Mouse (Mus musculus) lung, embryonic 15.5 days (tissue): Measurements from ENCODE around the gene Cacna1d. TPM values are rescaled to one million over a fixed set of nuclear protein-coding genes. Genes with fewer than 3 reads are reported as not detected.
A peak's percentile ranks its signal among the peaks of the same experiment; 100 is the strongest.

Experiments
- ATAC-seq: fragments of 200-750 bp; cut with Nextera tagmentation; 2 replicates; pipeline ENCODE4 v1.8.0; 2017; ENCODE audit warnings: moderate number of reproducible peaks, borderline replicate concordance; ENCODE audit not compliant: low FRiP score, low TSS enrichment; ENCODE audit errors: extremely low read depth
- H3K27ac ChIP-seq: fragments of 300-500 bp; sonication (generic); 2 replicates; pipeline ENCODE4 v1.5.1; 2015; ENCODE audit warnings: moderate library complexity, mild to moderate bottlenecking, inconsistent platforms
- H3K27me3 ChIP-seq: fragments of 300-500 bp; sonication (generic); 2 replicates; pipeline ENCODE4 v1.6.1; 2015; ENCODE audit warnings: inconsistent platforms
- H3K36me3 ChIP-seq: fragments of 300-500 bp; sonication (generic); 2 replicates; pipeline ENCODE4 v1.6.1; 2015; ENCODE audit warnings: inconsistent platforms
- H3K4me1 ChIP-seq: fragments of 300-500 bp; sonication (generic); 2 replicates; pipeline ENCODE4 v1.6.1; 2015; ENCODE audit warnings: inconsistent platforms
- H3K4me2 ChIP-seq: fragments of 300-500 bp; sonication (generic); 2 replicates; pipeline ENCODE4 v1.6.1; 2015; ENCODE audit warnings: inconsistent platforms, mild to moderate bottlenecking, moderate library complexity
- H3K4me3 ChIP-seq: fragments of 300-500 bp; sonication (generic); 2 replicates; pipeline ENCODE4 v1.5.1; 2015; ENCODE audit warnings: mild to moderate bottlenecking, inconsistent platforms
- H3K9ac ChIP-seq: fragments of 300-500 bp; sonication (generic); 2 replicates; pipeline ENCODE4 v1.6.1; 2015; ENCODE audit warnings: inconsistent platforms
- H3K9me3 ChIP-seq: fragments of 300-500 bp; sonication (generic); 2 replicates; pipeline ENCODE4 v1.6.1; 2016; ENCODE audit warnings: inconsistent platforms
- WGBS: fragments of 180-500 bp; shearing (Covaris S2); methylation state at CpG from one replicate; pipeline ENCODE4 v1.1.7; 2015; 5-methylcytosine and 5-hydroxymethylcytosine counted together
- polyA plus RNA-seq: library from polyadenylated mRNA; unstranded; fragments of >200 nt; fragmentation: Nextera tagmentation; extraction: Ambion mirVana; gene quantifications from 2 replicates; pipeline ENCODE4 v1.2.1, GENCODE M21; 2015

Cacna1d gene
- polyA plus RNA-seq, 1 experiment from 2014 or later: 8.9 TPM

- no peaks in the 10 kb centered on the region for H3K27me3 ChIP-seq
- no peak overlapping the region for H3K9ac ChIP-seq
- no peaks in the 10 kb centered on the region for H3K4me1 ChIP-seq
- no peak overlapping the region for H3K4me3 ChIP-seq
- H3K27ac ChIP-seq: no peak overlapping the region
- H3K36me3 ChIP-seq: no peaks in the 10 kb centered on the region
- no peaks in the 10 kb centered on the region for H3K9me3 ChIP-seq
- no peak for ATAC-seq
- 33% methylated on average over 3 of the region's 3 CpGs for WGBS
- no peak overlapping the region for H3K4me2 ChIP-seq
Observed at GRCm38 (mm10) chr14:30168902-30169301, 322.4 kb downstream of the Cacna1d start.

- Histone ChIP-seq H3K4me3 (no peak overlapping the region), H3K9ac (no peak overlapping the region), H3K4me1 (no peaks in the 10 kb centered on the region), H3K36me3 (no peaks in the 10 kb centered on the region), H3K4me2 (no peak overlapping the region), H3K9me3 (no peaks in the 10 kb centered on the region), H3K27me3 (no peaks in the 10 kb centered on the region), H3K27ac (no peak overlapping the region)
- no peak for ATAC-seq
- WGBS: 52% methylated on average over 3 of the region's 3 CpGs
Observed at GRCm38 (mm10) chr14:30168387-30168786, 322.9 kb downstream of the Cacna1d start.

- no peaks in the 10 kb centered on the region for H3K9me3 ChIP-seq
- no peak for ATAC-seq
- 84% methylated on average over 7 of the region's 7 CpGs for WGBS
- H3K4me3 ChIP-seq: no peak overlapping the region
- H3K9ac ChIP-seq: no peak overlapping the region
- no peaks in the 10 kb centered on the region for H3K36me3 ChIP-seq
- no peaks in the 10 kb centered on the region for H3K4me1 ChIP-seq
- no peak overlapping the region for H3K4me2 ChIP-seq
- H3K27ac ChIP-seq: no peak overlapping the region
- no peaks in the 10 kb centered on the region for H3K27me3 ChIP-seq
Observed at GRCm38 (mm10) chr14:30167606-30168005, 323.6 kb downstream of the Cacna1d start.

GRCm38 (mm10) chr14:30166036-30166435, 325.2 kb downstream of the Cacna1d start:
- H3K4me3 ChIP-seq: no peak overlapping the region

GRCm38 (mm10) chr14:30163733-30164708, 327.2 kb downstream of the Cacna1d start:
- Histone ChIP-seq H3K4me2 (no peak overlapping the region), H3K9me3 (no peaks in the 10 kb centered on the region), H3K9ac (no peak overlapping the region), H3K4me3 (no peak overlapping the region), H3K36me3 (no peaks in the 10 kb centered on the region), H3K27ac (no peak overlapping the region), H3K27me3 (no peaks in the 10 kb centered on the region), H3K4me1 (no peaks in the 10 kb centered on the region)
- 67% methylated on average over 20 of the region's 20 CpGs for WGBS
- ATAC-seq: no peak

More at GRCm38 (mm10) chr14:30166036-30166435, 325.2 kb downstream of the Cacna1d start:
- Histone ChIP-seq H3K27me3 (no peaks in the 10 kb centered on the region), H3K9me3 (no peaks in the 10 kb centered on the region), H3K36me3 (no peaks in the 10 kb centered on the region), H3K4me2 (no peak overlapping the region), H3K9ac (no peak overlapping the region), H3K27ac (no peak overlapping the region), H3K4me1 (no peaks in the 10 kb centered on the region)
- no peak for ATAC-seq
- WGBS: 93% methylated on average over 11 of the region's 11 CpGs

- no peaks in the 10 kb centered on the region for H3K27me3 ChIP-seq
- H3K4me2 ChIP-seq: no peak overlapping the region
- WGBS: 57% methylated on average over 7 of the region's 7 CpGs
- no peaks in the 10 kb centered on the region for H3K4me1 ChIP-seq
- no peak overlapping the region for H3K9ac ChIP-seq
- H3K4me3 ChIP-seq: no peak overlapping the region
- no peak for ATAC-seq
- H3K9me3 ChIP-seq: no peaks in the 10 kb centered on the region
- H3K36me3 ChIP-seq: no peaks in the 10 kb centered on the region
- no peak overlapping the region for H3K27ac ChIP-seq
Observed at GRCm38 (mm10) chr14:30147774-30148173, 343.5 kb downstream of the Cacna1d start.

- no peaks in the 10 kb centered on the region for H3K36me3 ChIP-seq
- no peaks in the 10 kb centered on the region for H3K27me3 ChIP-seq
- no peak overlapping the region for H3K4me3 ChIP-seq
- H3K9me3 ChIP-seq: no peaks in the 10 kb centered on the region
- no peaks in the 10 kb centered on the region for H3K4me1 ChIP-seq
- WGBS: 42% methylated on average over 11 of the region's 11 CpGs
- H3K9ac ChIP-seq: no peak overlapping the region
- ATAC-seq: no peak
- no peak overlapping the region for H3K27ac ChIP-seq
- no peak overlapping the region for H3K4me2 ChIP-seq
Observed at GRCm38 (mm10) chr14:30138379-30138964, 352.8 kb downstream of the Cacna1d start.

- H3K4me1 ChIP-seq: no peaks in the 10 kb centered on the region
- no peak overlapping the region for H3K9ac ChIP-seq
- H3K27ac ChIP-seq: no peak overlapping the region
- no peak for ATAC-seq
- H3K9me3 ChIP-seq: no peaks in the 10 kb centered on the region
- 66% methylated on average over 3 of the region's 3 CpGs for WGBS
- no peak overlapping the region for H3K4me3 ChIP-seq
- H3K4me2 ChIP-seq: no peak overlapping the region
- H3K36me3 ChIP-seq: no peaks in the 10 kb centered on the region
- H3K27me3 ChIP-seq: no peaks in the 10 kb centered on the region
Observed at GRCm38 (mm10) chr14:30137961-30138360, 353.3 kb downstream of the Cacna1d start.

- Histone ChIP-seq H3K27ac (no peak overlapping the region), H3K9me3 (no peaks in the 10 kb centered on the region), H3K36me3 (no peaks in the 10 kb centered on the region), H3K9ac (no peak overlapping the region), H3K4me2 (no peak overlapping the region), H3K4me1 (no peaks in the 10 kb centered on the region), H3K4me3 (no peak overlapping the region), H3K27me3 (no peaks in the 10 kb centered on the region)
- 6% methylated on average over 8 of the region's 8 CpGs for WGBS
- ATAC-seq: peak; percentile 55; the same call in 1 of the 2 replicates
Observed at GRCm38 (mm10) chr14:30136965-30137364, 354.3 kb downstream of the Cacna1d start.

GRCm38 (mm10) chr14:30135351-30135750, 355.9 kb downstream of the Cacna1d start:
- Histone ChIP-seq H3K9ac (no peak overlapping the region), H3K36me3 (no peaks in the 10 kb centered on the region), H3K27me3 (no peaks in the 10 kb centered on the region), H3K9me3 (no peaks in the 10 kb centered on the region), H3K4me2 (no peak overlapping the region), H3K27ac (no peak overlapping the region), H3K4me3 (no peak overlapping the region), H3K4me1 (no peaks in the 10 kb centered on the region)
- ATAC-seq: no peak
- 83% methylated on average over 10 of the region's 10 CpGs for WGBS

GRCm38 (mm10) chr14:30133684-30134083, 357.6 kb downstream of the Cacna1d start:
- no peaks in the 10 kb centered on the region for H3K9me3 ChIP-seq
- no peak overlapping the region for H3K27ac ChIP-seq
- no peaks in the 10 kb centered on the region for H3K36me3 ChIP-seq
- H3K4me2 ChIP-seq: no peak overlapping the region
- H3K4me1 ChIP-seq: no peaks in the 10 kb centered on the region
- no peaks in the 10 kb centered on the region for H3K27me3 ChIP-seq
- H3K9ac ChIP-seq: no peak overlapping the region
- no peak overlapping the region for H3K4me3 ChIP-seq
- ATAC-seq: no peak
- WGBS: 53% methylated on average over 3 of the region's 3 CpGs

GRCm38 (mm10) chr14:30131256-30131655, 360.0 kb downstream of the Cacna1d start:
- no peak for ATAC-seq
- Histone ChIP-seq H3K4me1 (no peaks in the 10 kb centered on the region), H3K4me2 (no peak overlapping the region), H3K27ac (no peak overlapping the region), H3K36me3 (no peaks in the 10 kb centered on the region), H3K9ac (no peak overlapping the region), H3K9me3 (no peaks in the 10 kb centered on the region), H3K4me3 (no peak overlapping the region), H3K27me3 (no peaks in the 10 kb centered on the region)
- WGBS: 50% methylated on average over 3 of the region's 3 CpGs
